Mouse (Mus musculus): ENCODE data around the gene Efna3.

GRCm38 (mm10) chr3:89340465-89340864 is 17.7 kb upstream of the Efna3 start:
- TF ChIP-seq CTCF (IDR thresholded peaks at IDR 0.05; ENCODE audit: insufficient read depth, low read depth, low read length), result peak; percentile 78
- TF ChIP-seq POLR2A (IDR thresholded peaks at IDR 0.05; ENCODE audit: insufficient read depth, low read depth, low read length), result no peak
